In the genomic region with DNA sequence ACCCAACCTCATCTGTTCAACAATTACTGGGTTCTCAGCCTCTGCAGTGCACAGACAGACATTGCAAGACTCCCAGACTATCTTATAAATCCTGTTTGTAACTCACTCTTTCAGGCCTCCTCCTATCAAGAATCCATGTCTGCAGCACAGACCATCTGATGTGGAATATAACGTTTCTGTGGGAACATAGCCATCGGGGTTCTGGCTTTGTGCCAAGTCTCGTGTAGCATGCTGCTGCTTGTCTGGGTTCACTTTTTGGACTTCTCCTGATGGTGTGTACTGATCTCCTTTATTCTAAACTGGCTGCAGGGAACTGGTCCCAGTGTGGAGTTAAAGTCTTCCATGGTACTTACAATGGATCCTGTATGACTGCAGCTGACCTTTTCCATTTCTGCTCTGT, we compare ENCODE assay signal across 19 mouse cellular contexts.
DNase-seq lines count a peak whose midpoint lies in the region; ATAC-seq and TF ChIP-seq lines count a peak whose summit lies in the region.
"Had no signal": no experiment of that assay in that cellular context is flagged by ENCODE, and none has a peak within 500 bp of the region (broad histone marks: within the 10 kb centered on the region; RNA-seq: fewer than 3 reads in every experiment).

No protein-coding gene starts in this region.

- no peak for ATAC-seq in embryonic facial prominence, embryonic 14.5 days (ENCODE audit: low read depth)
- ATAC-seq in hindbrain, postnatal 0 days: no peak
- no peak for ATAC-seq in hindbrain, embryonic 12.5 days (ENCODE audit: low FRiP score)
- peak; percentile 17; the same call in 1 of the 2 replicates for ATAC-seq in lung, embryonic 16.5 days (ENCODE audit: low read depth)
- ATAC-seq: hindbrain, embryonic 16.5 days; Patski had no signal

- peak; percentile 59 for DNase-seq in embryonic facial prominence, embryonic 14.5 days (ENCODE audit: low spot score)
- no peak for DNase-seq in embryonic facial prominence, embryonic 10.5 days (ENCODE audit: low spot score)
- peak; percentile 52 for DNase-seq in hindbrain, postnatal 0 days (ENCODE audit: low spot score)
- no peak for DNase-seq in lung, adult 18-20 months
- peak; percentile 2 for DNase-seq in NIH3T3 (ENCODE audit: low read depth)
- no peak for DNase-seq in T-cell, adult 2 months (ENCODE audit: low spot score)
- DNase-seq: adrenal gland, adult 2 months; adrenal gland, postnatal 25 days; cerebellum, adult 8-10 months; cerebellum, postnatal 25 days; gastrocnemius, postnatal 36 days; heart, adult 11 months; heart, postnatal 36 days had no signal

- TF ChIP-seq CTCF in hindbrain, postnatal 0 days (IDR thresholded peaks at IDR 0.05; ENCODE audit: low read depth): no peak

- no peak overlapping the region for H3K9ac ChIP-seq in embryonic facial prominence, embryonic 14.5 days (ENCODE audit: low read depth, low read length)
- H3K9ac ChIP-seq in hindbrain, postnatal 0 days (replicated peaks; ENCODE audit: low read length): no peak overlapping the region
- H3K9ac ChIP-seq in hindbrain, embryonic 12.5 days: no peak overlapping the region
- H3K9ac ChIP-seq in lung, embryonic 16.5 days (ENCODE audit: low read length): no peak overlapping the region
- H3K9ac ChIP-seq: embryonic facial prominence, embryonic 13.5 days; heart, embryonic 13.5 days had no signal

- no peak overlapping the region for H3K4me2 ChIP-seq in embryonic facial prominence, embryonic 14.5 days (ENCODE audit: low read depth, low read length)
- H3K4me2 ChIP-seq in hindbrain, postnatal 0 days (ENCODE audit: low read depth, low read length): no peak overlapping the region
- no peak overlapping the region for H3K4me2 ChIP-seq in hindbrain, embryonic 12.5 days (replicated peaks)
- no peak overlapping the region for H3K4me2 ChIP-seq in lung, embryonic 16.5 days (ENCODE audit: low read depth, low read length)
- H3K4me2 ChIP-seq: embryonic facial prominence, embryonic 13.5 days; heart, embryonic 13.5 days had no signal

- H3K27me3 ChIP-seq in embryonic facial prominence, embryonic 14.5 days (replicated peaks; ENCODE audit: control insufficient read depth, insufficient read depth, low read length): no peaks in the 10 kb centered on the region
- H3K27me3 ChIP-seq in embryonic facial prominence, embryonic 10.5 days (replicated peaks; ENCODE audit: low read depth, poor library complexity, severe bottlenecking): 0 out of 2 replicates have a peak, but pooled peaks cover 4% of the 10 kb centered on the region
- H3K27me3 ChIP-seq in hindbrain, postnatal 0 days (ENCODE audit: insufficient read depth, low read length): no peaks in the 10 kb centered on the region
- H3K27me3 ChIP-seq in hindbrain, embryonic 12.5 days: no peaks in the 10 kb centered on the region
- H3K27me3 ChIP-seq in lung, embryonic 16.5 days (ENCODE audit: control insufficient read depth, insufficient read depth, low read depth, low read length): no peaks in the 10 kb centered on the region
- H3K27me3 ChIP-seq: embryonic facial prominence, embryonic 13.5 days; heart, embryonic 13.5 days; Patski had no signal

- H3K4me3 ChIP-seq in embryonic facial prominence, embryonic 14.5 days (ENCODE audit: low read depth, low read length): no peak overlapping the region
- no peak overlapping the region for H3K4me3 ChIP-seq in embryonic facial prominence, embryonic 10.5 days
- no peak overlapping the region for H3K4me3 ChIP-seq in hindbrain, postnatal 0 days (ENCODE audit: low read length)
- no peak overlapping the region for H3K4me3 ChIP-seq in hindbrain, embryonic 12.5 days
- no peak overlapping the region for H3K4me3 ChIP-seq in lung, embryonic 16.5 days (ENCODE audit: low read length)
- H3K4me3 ChIP-seq: embryonic facial prominence, embryonic 13.5 days; heart, embryonic 13.5 days had no signal

- WGBS in embryonic facial prominence, embryonic 14.5 days: 18% methylated on average over 3 of the region's 3 CpGs
- WGBS in embryonic facial prominence, embryonic 10.5 days: 85% methylated on average over 3 of the region's 3 CpGs
- 40% methylated on average over 3 of the region's 3 CpGs for WGBS in hindbrain, postnatal 0 days
- 65% methylated on average over 3 of the region's 3 CpGs for WGBS in hindbrain, embryonic 12.5 days
- 37% methylated on average over 3 of the region's 3 CpGs for WGBS in lung, embryonic 16.5 days

- H3K36me3 ChIP-seq in embryonic facial prominence, embryonic 14.5 days (ENCODE audit: control insufficient read depth, insufficient read depth, low read length): no peaks in the 10 kb centered on the region
- H3K36me3 ChIP-seq in embryonic facial prominence, embryonic 10.5 days (replicated peaks): no peaks in the 10 kb centered on the region
- H3K36me3 ChIP-seq in hindbrain, postnatal 0 days (ENCODE audit: insufficient read depth, low read length): no peaks in the 10 kb centered on the region
- H3K36me3 ChIP-seq in hindbrain, embryonic 12.5 days: no peaks in the 10 kb centered on the region
- no peaks in the 10 kb centered on the region for H3K36me3 ChIP-seq in lung, embryonic 16.5 days (ENCODE audit: control insufficient read depth, insufficient read depth, low read length)
- H3K36me3 ChIP-seq: embryonic facial prominence, embryonic 13.5 days; heart, embryonic 13.5 days had no signal

- no peak overlapping the region for H3K27ac ChIP-seq in embryonic facial prominence, embryonic 14.5 days (replicated peaks; ENCODE audit: low read depth, low read length)
- no peak overlapping the region for H3K27ac ChIP-seq in embryonic facial prominence, embryonic 10.5 days (replicated peaks)
- no peak overlapping the region for H3K27ac ChIP-seq in hindbrain, postnatal 0 days
- H3K27ac ChIP-seq in hindbrain, embryonic 12.5 days: no peak overlapping the region
- no peak overlapping the region for H3K27ac ChIP-seq in lung, embryonic 16.5 days (ENCODE audit: low read length)
- H3K27ac ChIP-seq: embryonic facial prominence, embryonic 13.5 days; heart, embryonic 13.5 days had no signal

- H3K4me1 ChIP-seq in embryonic facial prominence, embryonic 14.5 days (ENCODE audit: control insufficient read depth, insufficient read depth, low read length): 0 out of 2 replicates have a peak, but pooled peaks cover 2% of the 10 kb centered on the region
- H3K4me1 ChIP-seq in embryonic facial prominence, embryonic 10.5 days: no peaks in the 10 kb centered on the region
- H3K4me1 ChIP-seq in hindbrain, postnatal 0 days (ENCODE audit: insufficient read depth, low read length): 0 out of 2 replicates have a peak, but pooled peaks cover 3% of the 10 kb centered on the region
- H3K4me1 ChIP-seq in hindbrain, embryonic 12.5 days: no peaks in the 10 kb centered on the region; the same call in 1 of the 2 replicates
- no peaks in the 10 kb centered on the region for H3K4me1 ChIP-seq in lung, embryonic 16.5 days (replicated peaks; ENCODE audit: control insufficient read depth, insufficient read depth, low read length)

- H3K9me3 ChIP-seq in embryonic facial prominence, embryonic 14.5 days (ENCODE audit: control insufficient read depth, low read length): no peaks in the 10 kb centered on the region
- no peaks in the 10 kb centered on the region for H3K9me3 ChIP-seq in embryonic facial prominence, embryonic 10.5 days
- H3K9me3 ChIP-seq in hindbrain, postnatal 0 days (ENCODE audit: low read length): no peaks in the 10 kb centered on the region
- no peaks in the 10 kb centered on the region for H3K9me3 ChIP-seq in hindbrain, embryonic 12.5 days (replicated peaks)
- no peaks in the 10 kb centered on the region for H3K9me3 ChIP-seq in lung, embryonic 16.5 days (ENCODE audit: control insufficient read depth, low read length)
- H3K9me3 ChIP-seq: embryonic facial prominence, embryonic 13.5 days; heart, embryonic 13.5 days had no signal

Comparison
In these comparisons a context has a peak if more than half of its experiments do, and no peak if none do; other contexts are left out.
1. DNase-seq: peak in embryonic facial prominence, embryonic 14.5 days (single experiment), hindbrain, postnatal 0 days (single experiment) and NIH3T3 (single experiment); none in embryonic facial prominence, embryonic 10.5 days (single experiment), lung, adult 18-20 months (0 of 2) and T-cell, adult 2 months (single experiment).